Mouse (Mus musculus): ENCODE measurements around the gene Mpp4.

GRCm38 (mm10) chr1:59183045-59183444, 19.9 kb upstream of the Mpp4 start:
- no peak for TF ChIP-seq CEBPB (IDR thresholded peaks at IDR 0.05; ENCODE audit: low read depth)
- no peak for TF ChIP-seq USF1 (IDR thresholded peaks at IDR 0.05; ENCODE audit: low read depth)
- no peak for TF ChIP-seq CTCF (IDR thresholded peaks at IDR 0.05; ENCODE audit: control insufficient read depth, insufficient read depth, insufficient read length)
- TF ChIP-seq MYOD1 (IDR thresholded peaks at IDR 0.05; ENCODE audit: control insufficient read depth, insufficient read length, low read depth) = no peak
- TF ChIP-seq MYOG (IDR thresholded peaks at IDR 0.05; ENCODE audit: control insufficient read depth, extremely low read depth, insufficient read length) = no peak
- TF ChIP-seq MAX (IDR thresholded peaks at IDR 0.05) = no peak
- no peak for TF ChIP-seq FOSL1 (IDR thresholded peaks at IDR 0.05; ENCODE audit: insufficient read depth, low read length, poor library complexity, severe bottlenecking)
